Mouse (Mus musculus) megakaryocyte, embryonic 14.5 days (primary cell): ENCODE results near the gene Zfp64.

Experiments used
- FLI1 ChIP-seq: IDR thresholded peaks from 2 replicates; pipeline ENCODE4 v1.6.1; 2012; ENCODE audit warnings: low read length, inconsistent platforms, mixed read lengths
- GATA1 ChIP-seq: IDR thresholded peaks from 3 replicates; pipeline ENCODE4 v1.6.1; 2012; ENCODE audit warnings: mixed read lengths, low read length, inconsistent platforms, borderline replicate concordance

- TF ChIP-seq FLI1 (no peak), GATA1 (no peak)
Measured at GRCm38 (mm10) chr2:168866942-168867341, 88.4 kb downstream of the Zfp64 start.
